Mouse (Mus musculus) brain, embryonic 14.5 days (tissue): Measurements from ENCODE around the gene Hdhd3.

Experiments used
- CTCF ChIP-seq: fragments of 200-500 bp; IDR thresholded peaks from 2 replicates; pipeline ENCODE4 v1.5.1; 2012; ENCODE audit warnings: inconsistent platforms, mild to moderate bottlenecking, moderate library complexity, borderline replicate concordance; ENCODE audit not compliant: insufficient read depth, insufficient read length; ENCODE audit errors: extremely low read depth
- POLR2A ChIP-seq: fragments of 200-500 bp; IDR thresholded peaks from 2 replicates; pipeline ENCODE4 v1.6.1; 2012; ENCODE audit warnings: mild to moderate bottlenecking, inconsistent platforms, borderline replicate concordance; ENCODE audit not compliant: poor library complexity, insufficient read depth, insufficient read length, severe bottlenecking; ENCODE audit errors: extremely low read depth

DNA sequence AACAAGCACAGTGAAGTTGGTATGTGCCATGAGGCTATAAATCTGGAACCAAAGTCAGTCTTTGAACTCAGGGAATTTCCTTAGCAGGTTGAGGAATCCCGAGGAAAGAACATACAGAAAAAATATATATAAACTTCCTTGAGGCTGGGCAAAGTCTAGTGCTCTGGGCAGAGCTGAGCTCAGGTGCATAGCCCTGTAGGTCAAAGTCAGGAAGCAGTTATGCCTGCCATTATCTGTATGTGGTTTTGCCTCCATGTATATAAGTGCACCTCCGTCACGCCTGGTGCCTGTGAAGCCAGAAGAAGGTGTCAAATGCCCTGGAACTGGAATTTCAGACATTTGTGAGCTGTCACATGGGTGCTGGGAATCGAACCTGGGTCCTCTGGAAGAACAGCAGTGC, 2.5 kb downstream of the Hdhd3 start:
- TF ChIP-seq POLR2A (no peak), CTCF (no peak)
